Comparison of ENCODE assay signal across 11 mouse cellular contexts in the genomic region with DNA sequence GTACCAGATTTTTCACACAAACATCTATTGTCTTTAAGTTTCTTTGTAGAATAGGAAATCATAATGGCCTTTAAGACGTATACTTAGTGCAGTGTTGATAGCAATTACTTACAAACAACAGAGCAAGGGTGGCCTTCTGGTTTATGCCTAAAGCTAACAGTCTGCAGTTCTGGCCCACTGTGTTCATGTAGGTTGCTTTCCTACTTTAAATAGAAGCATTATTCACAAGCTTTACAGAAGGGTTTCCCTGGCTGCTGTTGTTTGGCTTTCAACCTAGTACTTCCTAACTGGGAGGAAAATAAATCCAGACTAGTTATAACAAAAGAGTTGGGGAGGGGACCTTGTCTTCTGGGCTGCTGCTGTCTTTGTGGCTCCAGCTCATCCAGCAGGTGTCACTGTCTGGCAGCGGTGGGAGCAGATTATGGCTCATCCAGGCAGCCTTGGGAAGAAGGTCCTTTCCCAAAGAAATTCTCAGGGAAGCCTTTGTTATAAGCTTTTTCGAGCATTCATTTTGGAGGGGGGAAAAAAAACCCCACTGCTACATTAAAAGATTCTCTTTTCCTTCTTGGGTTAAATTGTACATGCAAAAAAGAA.
DNase-seq lines count a peak whose midpoint lies in the region; ATAC-seq lines count a peak whose summit lies in the region.
"Had no signal": no experiment of that assay in that cellular context is flagged by ENCODE, and none has a peak within 500 bp of the region (broad histone marks: within the 10 kb centered on the region; RNA-seq: fewer than 3 reads in every experiment).

No protein-coding gene starts in this region.

- H3K9ac ChIP-seq in forebrain, embryonic 15.5 days (replicated peaks), result no peak overlapping the region
- H3K9ac ChIP-seq: embryonic facial prominence, embryonic 12.5 days; liver, embryonic 13.5 days; stomach, embryonic 15.5 days had no signal

- 0 out of 2 replicates have a peak, but pooled peaks cover 8% of the 10 kb centered on the region for H3K4me1 ChIP-seq in forebrain, embryonic 15.5 days
- H3K4me1 ChIP-seq: embryonic facial prominence, embryonic 12.5 days; liver, embryonic 13.5 days; stomach, embryonic 15.5 days had no signal

- no peak overlapping the region for H3K27ac ChIP-seq in forebrain, embryonic 15.5 days (replicated peaks)
- H3K27ac ChIP-seq: embryonic facial prominence, embryonic 12.5 days; liver, embryonic 13.5 days; stomach, embryonic 15.5 days had no signal

- no peaks in the 10 kb centered on the region for H3K9me3 ChIP-seq in forebrain, embryonic 15.5 days
- H3K9me3 ChIP-seq: embryonic facial prominence, embryonic 12.5 days; liver, embryonic 13.5 days; stomach, embryonic 15.5 days had no signal

- WGBS in forebrain, embryonic 15.5 days, result 27% methylated on average over 3 of the region's 3 CpGs

- no peak overlapping the region for H3K4me3 ChIP-seq in forebrain, embryonic 15.5 days
- H3K4me3 ChIP-seq: embryonic facial prominence, embryonic 12.5 days; liver, embryonic 13.5 days; stomach, embryonic 15.5 days had no signal

- peaks cover 7% of the 10 kb centered on the region; the same call in 1 of the 2 replicates for H3K36me3 ChIP-seq in forebrain, embryonic 15.5 days

- H3K27me3 ChIP-seq in forebrain, embryonic 15.5 days, result no peaks in the 10 kb centered on the region
- H3K27me3 ChIP-seq: embryonic facial prominence, embryonic 12.5 days; liver, embryonic 13.5 days; stomach, embryonic 15.5 days had no signal

- no peak for ATAC-seq in forebrain, embryonic 15.5 days (replicated peaks)

- peak; percentile 39 to 50 for DNase-seq in left cerebral cortex, adult 18-20 months (ENCODE audit: low spot score in 2 of 2)
- no peak for DNase-seq in left cerebral cortex, adult 8-10 months (ENCODE audit: low spot score in 2 of 2)
- DNase-seq in ZHBTc4 (ENCODE audit: low read depth, low spot score), result peak; percentile 55
- peak; percentile 5 for DNase-seq in embryo, embryonic 11.5 days (ENCODE audit: low read depth, low spot score)
- peak; percentile 25 to 31 for DNase-seq in layer of hippocampus, postnatal 36 days
- peak; percentile 45 for DNase-seq in right cerebral cortex, postnatal 14 days
- no peak for DNase-seq in spleen, postnatal 14 days (ENCODE audit: low spot score in 2 of 2)
- DNase-seq: liver, embryonic 13.5 days had no signal

- H3K4me2 ChIP-seq in forebrain, embryonic 15.5 days (replicated peaks), result no peak overlapping the region
- H3K4me2 ChIP-seq: embryonic facial prominence, embryonic 12.5 days; liver, embryonic 13.5 days; stomach, embryonic 15.5 days had no signal

Comparison
In these comparisons a context has a peak if more than half of its experiments do, and no peak if none do; other contexts are left out.
1. DNase-seq: peak in left cerebral cortex, adult 18-20 months (2 of 2), ZHBTc4 (single experiment), embryo, embryonic 11.5 days (single experiment), layer of hippocampus, postnatal 36 days (2 of 2) and right cerebral cortex, postnatal 14 days (single experiment); none in left cerebral cortex, adult 8-10 months (0 of 2) and spleen, postnatal 14 days (0 of 2).